Mouse (Mus musculus): Measurements from ENCODE around the gene Exoc3l4.

Exoc3l4 gene

GRCm38 (mm10) chr12:111450359-111450758 is 33.5 kb downstream of the Exoc3l4 start:
- DNase-seq (ENCODE audit: low spot score): no peak

GRCm38 (mm10) chr12:111451561-111451960 is 34.7 kb downstream of the Exoc3l4 start:
- no peak for DNase-seq (ENCODE audit: low spot score)

- no peak for DNase-seq (ENCODE audit: low spot score)
Measured at GRCm38 (mm10) chr12:111454021-111454420, 37.2 kb downstream of the Exoc3l4 start.

GRCm38 (mm10) chr12:111454543-111455280 is 37.9 kb downstream of the Exoc3l4 start:
- DNase-seq (ENCODE audit: low spot score): no peak

GRCm38 (mm10) chr12:111455311-111455846 is 38.6 kb downstream of the Exoc3l4 start:
- DNase-seq (ENCODE audit: low spot score): peak; percentile 31

GRCm38 (mm10) chr12:111455860-111456259 is 39.0 kb downstream of the Exoc3l4 start:
- DNase-seq (ENCODE audit: low spot score): no peak

GRCm38 (mm10) chr12:111457742-111458141 is 40.9 kb downstream of the Exoc3l4 start:
- DNase-seq (ENCODE audit: low spot score): no peak

- no peak for DNase-seq (ENCODE audit: low spot score)
Measured at GRCm38 (mm10) chr12:111463570-111463969, 46.8 kb downstream of the Exoc3l4 start.

- DNase-seq (ENCODE audit: low spot score): no peak
Measured at GRCm38 (mm10) chr12:111466369-111466768, 49.6 kb downstream of the Exoc3l4 start.

- no peak for DNase-seq (ENCODE audit: low spot score)
Measured at GRCm38 (mm10) chr12:111468206-111468605, 51.4 kb downstream of the Exoc3l4 start.

- peak; percentile 67 for DNase-seq (ENCODE audit: low spot score)
Measured at GRCm38 (mm10) chr12:111469507-111469906, 52.7 kb downstream of the Exoc3l4 start.

- DNase-seq (ENCODE audit: low spot score): no peak
Measured at GRCm38 (mm10) chr12:111471119-111471518, 54.3 kb downstream of the Exoc3l4 start.

GRCm38 (mm10) chr12:111471721-111472120 is 54.9 kb downstream of the Exoc3l4 start:
- DNase-seq (ENCODE audit: low spot score): no peak

GRCm38 (mm10) chr12:111472886-111473285 is 56.1 kb downstream of the Exoc3l4 start:
- no peak for DNase-seq (ENCODE audit: low spot score)

- no peak for DNase-seq (ENCODE audit: low spot score)
Measured at GRCm38 (mm10) chr12:111474384-111474783, 57.6 kb downstream of the Exoc3l4 start.

- peak; percentile 50 for DNase-seq (ENCODE audit: low spot score)
Measured at GRCm38 (mm10) chr12:111474893-111475643, 58.3 kb downstream of the Exoc3l4 start.

- no peak for DNase-seq (ENCODE audit: low spot score)
Measured at GRCm38 (mm10) chr12:111478924-111479323, 62.1 kb downstream of the Exoc3l4 start.

GRCm38 (mm10) chr12:111479917-111480316 is 63.1 kb downstream of the Exoc3l4 start:
- DNase-seq (ENCODE audit: low spot score): peak; percentile 38
